Mouse (Mus musculus) lung, postnatal 0 days (tissue): Measurements from ENCODE around the gene Clec12b. TPM values are rescaled to one million over a fixed set of nuclear protein-coding genes. Genes with fewer than 3 reads are reported as not detected.

Experiments
- ATAC-seq: fragments of 200-750 bp; cut with Nextera tagmentation; 2 replicates; pipeline ENCODE4 v1.8.0; 2017; ENCODE audit warnings: moderate library complexity
- DNase-seq: peaks from one replicate; pipeline ENCODE4 v3.0.0-alpha.2; 2016; ENCODE audit warnings: low spot score
- H3K27ac ChIP-seq: fragments of 300-500 bp; sonication (generic); 2 replicates; pipeline ENCODE4 v1.5.1; 2014; ENCODE audit warnings: antibody characterized with exemption, mild to moderate bottlenecking, low read length, mixed read lengths
- H3K27me3 ChIP-seq: fragments of 300-500 bp; sonication (generic); replicated peaks from 2 replicates; pipeline ENCODE4 v1.6.1; 2014; ENCODE audit warnings: low read length, mixed read lengths; ENCODE audit not compliant: insufficient read depth
- H3K36me3 ChIP-seq: fragments of 300-500 bp; sonication (generic); 2 replicates; pipeline ENCODE4 v1.6.1; 2014; ENCODE audit warnings: low read length, mixed read lengths; ENCODE audit not compliant: insufficient read depth
- H3K4me1 ChIP-seq: fragments of 300-500 bp; sonication (generic); 2 replicates; pipeline ENCODE4 v1.6.1; 2014; ENCODE audit warnings: antibody characterized with exemption, low read depth, low read length, mixed read lengths; ENCODE audit not compliant: insufficient read depth
- H3K4me2 ChIP-seq: fragments of 300-500 bp; sonication (generic); replicated peaks from 2 replicates; pipeline ENCODE4 v1.6.1; 2014; ENCODE audit warnings: low read depth, mild to moderate bottlenecking, low read length, moderate library complexity, mixed read lengths
- H3K4me3 ChIP-seq: fragments of 300-500 bp; sonication (generic); 2 replicates; pipeline ENCODE4 v1.5.1; 2014; ENCODE audit warnings: low read depth, low read length
- H3K9ac ChIP-seq: fragments of 300-500 bp; sonication (generic); replicated peaks from 2 replicates; pipeline ENCODE4 v1.6.1; 2014; ENCODE audit warnings: low read depth, mild to moderate bottlenecking
- H3K9me3 ChIP-seq: fragments of 300-500 bp; sonication (generic); 2 replicates; pipeline ENCODE4 v1.6.1; 2016; ENCODE audit warnings: low read length, mixed read lengths
- CTCF ChIP-seq: IDR thresholded peaks from 2 replicates; pipeline ENCODE4 v1.5.1; 2016; ENCODE audit warnings: antibody characterized with exemption, mild to moderate bottlenecking
- EP300 ChIP-seq: IDR thresholded peaks from 2 replicates; pipeline ENCODE4 v1.6.1; 2016; ENCODE audit warnings: antibody characterized with exemption, mild to moderate bottlenecking, control low read depth
- WGBS: fragments of 180-500 bp; shearing (Covaris S2); extraction: QIAGEN DNeasy Blood & Tissue Kit; methylation state at CpG from one replicate; pipeline ENCODE4 v1.1.7; 2014; 5-methylcytosine and 5-hydroxymethylcytosine counted together
- polyA plus RNA-seq: library from polyadenylated mRNA; unstranded; fragments of >200 nt; fragmentation: Nextera tagmentation; extraction: Ambion mirVana; gene quantifications from 2 replicates; pipeline ENCODE4 v1.2.1, GENCODE M21; 2015

Clec12b gene
- polyA plus RNA-seq, 1 experiment from 2014 or later, result 1.2 TPM

DNA sequence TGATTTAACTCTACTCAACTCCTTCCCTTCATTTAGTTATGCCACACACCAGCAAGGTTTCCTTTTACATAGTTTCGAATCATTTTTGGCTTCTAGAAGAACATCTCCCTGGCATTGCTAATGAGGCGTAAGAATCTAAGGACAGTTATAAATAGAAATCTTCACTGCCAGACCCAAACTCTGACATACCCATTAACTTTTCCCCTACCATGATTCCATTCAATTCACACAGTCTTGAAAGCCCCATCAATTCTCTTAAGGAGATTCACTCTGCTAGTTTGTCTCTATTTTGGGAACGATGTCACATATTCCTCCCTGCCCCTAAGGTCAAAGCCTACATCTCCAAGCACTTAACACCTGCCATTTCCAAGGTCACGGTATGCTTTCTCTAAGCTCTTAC, 674 bp downstream of the Clec12b start:
- Histone ChIP-seq H3K4me2 (no peak overlapping the region), H3K4me1 (no peaks in the 10 kb centered on the region), H3K27ac (no peak overlapping the region), H3K9me3 (no peaks in the 10 kb centered on the region), H3K36me3 (no peaks in the 10 kb centered on the region), H3K4me3 (no peak overlapping the region), H3K27me3 (no peaks in the 10 kb centered on the region), H3K9ac (no peak overlapping the region)
- no peak for ATAC-seq
- WGBS, result 85% methylated on average over 4 of the region's 4 CpGs
- TF ChIP-seq CTCF (no peak), EP300 (no peak)
- DNase-seq, result no peak

DNA sequence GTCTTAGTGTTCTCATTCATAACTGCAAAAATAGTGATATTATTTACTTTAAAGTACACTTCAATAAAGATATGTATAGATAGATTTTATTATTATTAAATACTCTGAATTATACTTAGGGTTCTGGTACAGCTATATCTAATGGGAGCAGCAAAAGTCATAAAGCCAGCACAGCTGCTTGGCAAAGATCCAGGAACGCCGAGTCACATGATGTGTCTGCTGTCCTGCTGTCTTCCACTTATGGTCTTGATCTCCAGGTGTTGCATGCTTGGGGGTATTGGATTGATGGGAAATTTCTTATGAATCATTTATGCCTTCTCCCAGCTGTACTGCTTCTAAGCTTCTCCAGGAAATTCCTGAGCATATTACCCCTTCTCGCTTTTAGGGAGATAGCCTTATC, 2.2 kb downstream of the Clec12b start:
- no peak for DNase-seq
- TF ChIP-seq EP300 (no peak), CTCF (no peak)
- Histone ChIP-seq H3K9me3 (no peaks in the 10 kb centered on the region), H3K9ac (no peak overlapping the region), H3K36me3 (no peaks in the 10 kb centered on the region), H3K4me2 (no peak overlapping the region), H3K27me3 (no peaks in the 10 kb centered on the region), H3K4me3 (no peak overlapping the region), H3K27ac (no peak overlapping the region), H3K4me1 (no peaks in the 10 kb centered on the region)
- 56% methylated on average over 3 of the region's 3 CpGs for WGBS
- ATAC-seq, result no peak

DNA sequence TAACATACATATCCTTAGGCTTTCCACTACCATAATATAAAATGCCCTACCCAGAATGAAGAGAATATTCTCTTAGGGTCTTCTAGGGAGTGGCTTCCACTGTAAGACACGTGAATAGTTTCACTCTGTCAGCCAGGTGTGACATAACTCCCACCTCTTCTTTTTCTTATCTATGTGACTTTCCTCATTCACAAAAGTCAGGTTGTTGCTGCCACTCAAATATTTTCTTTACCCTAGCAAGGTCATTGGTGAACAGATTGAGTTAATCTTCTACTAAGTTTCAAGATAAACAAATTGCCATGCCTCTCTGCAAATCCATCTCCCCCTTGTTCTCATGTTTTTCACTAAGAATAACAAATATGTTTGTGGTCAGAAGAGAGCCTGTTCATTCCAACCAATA, 3.9 kb downstream of the Clec12b start:
- ATAC-seq, result no peak
- Histone ChIP-seq H3K9me3 (no peaks in the 10 kb centered on the region), H3K9ac (no peak overlapping the region), H3K4me2 (no peak overlapping the region), H3K27me3 (no peaks in the 10 kb centered on the region), H3K27ac (no peak overlapping the region), H3K36me3 (no peaks in the 10 kb centered on the region), H3K4me1 (no peaks in the 10 kb centered on the region), H3K4me3 (no peak overlapping the region)
- TF ChIP-seq CTCF (no peak), EP300 (no peak)
- 30% methylated on average over 1 of the region's 1 CpGs for WGBS
- DNase-seq, result no peak

DNA sequence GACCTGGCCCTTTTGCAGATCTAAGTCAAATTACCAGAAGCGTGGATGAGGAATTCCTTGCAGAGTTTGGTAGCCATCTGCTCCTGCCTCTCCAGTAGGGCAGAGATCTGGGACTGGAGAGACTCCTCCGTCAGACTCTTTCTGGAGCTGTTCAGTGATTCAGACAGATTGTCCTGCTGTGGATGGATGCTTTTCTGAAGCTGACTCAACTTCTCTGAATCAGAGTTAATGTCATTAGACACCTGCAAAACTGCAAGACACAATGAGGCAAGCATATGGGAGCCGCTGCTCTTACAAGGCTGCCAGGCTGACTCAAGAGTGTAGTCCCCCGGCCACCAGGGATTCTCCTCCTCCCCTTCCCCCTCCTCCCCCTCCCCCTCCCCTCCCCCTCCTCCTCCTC, 5.2 kb downstream of the Clec12b start:
- Histone ChIP-seq H3K27ac (no peak overlapping the region), H3K36me3 (no peaks in the 10 kb centered on the region), H3K4me3 (no peak overlapping the region), H3K4me2 (no peak overlapping the region), H3K27me3 (no peaks in the 10 kb centered on the region), H3K9ac (no peak overlapping the region), H3K9me3 (no peaks in the 10 kb centered on the region), H3K4me1 (no peaks in the 10 kb centered on the region)
- DNase-seq (no peak), ATAC-seq (no peak)
- TF ChIP-seq EP300, result no peak
- TF ChIP-seq CTCF, result no peak
- 74% methylated on average over 4 of the region's 4 CpGs for WGBS

DNA sequence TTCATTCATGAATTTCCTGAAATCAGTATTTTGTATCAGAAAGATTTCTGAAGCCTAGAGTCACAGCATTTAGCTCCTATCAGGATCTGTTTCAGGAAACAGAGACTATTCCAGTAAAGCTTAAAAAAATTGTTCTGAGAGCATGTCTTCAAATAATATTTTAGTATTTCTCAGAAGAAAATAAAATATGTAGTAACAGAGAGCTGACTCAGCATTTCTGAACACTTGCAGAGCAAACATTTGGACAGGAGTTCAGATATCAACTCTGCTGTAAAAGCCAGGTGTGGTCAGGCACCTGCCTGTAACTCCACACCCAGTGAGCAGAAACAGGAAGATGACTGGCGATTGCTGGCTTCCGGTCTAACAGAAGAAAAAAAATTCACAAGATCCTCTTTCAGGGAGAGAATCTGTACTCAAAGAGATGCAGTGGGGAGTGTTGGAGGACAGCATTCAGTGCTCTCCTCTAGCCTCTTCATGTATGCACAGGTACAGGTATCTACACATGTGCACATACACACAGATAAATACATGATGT, 10.7 kb downstream of the Clec12b start:
- Histone ChIP-seq H3K27ac (no peak overlapping the region), H3K36me3 (no peaks in the 10 kb centered on the region), H3K9me3 (no peaks in the 10 kb centered on the region), H3K4me1 (no peaks in the 10 kb centered on the region), H3K4me2 (no peak overlapping the region), H3K9ac (no peak overlapping the region), H3K27me3 (no peaks in the 10 kb centered on the region), H3K4me3 (no peak overlapping the region)
- DNase-seq, result no peak
- no peak for ATAC-seq
- WGBS, result 61% methylated on average over 2 of the region's 2 CpGs
- TF ChIP-seq EP300 (no peak), CTCF (no peak)

DNA sequence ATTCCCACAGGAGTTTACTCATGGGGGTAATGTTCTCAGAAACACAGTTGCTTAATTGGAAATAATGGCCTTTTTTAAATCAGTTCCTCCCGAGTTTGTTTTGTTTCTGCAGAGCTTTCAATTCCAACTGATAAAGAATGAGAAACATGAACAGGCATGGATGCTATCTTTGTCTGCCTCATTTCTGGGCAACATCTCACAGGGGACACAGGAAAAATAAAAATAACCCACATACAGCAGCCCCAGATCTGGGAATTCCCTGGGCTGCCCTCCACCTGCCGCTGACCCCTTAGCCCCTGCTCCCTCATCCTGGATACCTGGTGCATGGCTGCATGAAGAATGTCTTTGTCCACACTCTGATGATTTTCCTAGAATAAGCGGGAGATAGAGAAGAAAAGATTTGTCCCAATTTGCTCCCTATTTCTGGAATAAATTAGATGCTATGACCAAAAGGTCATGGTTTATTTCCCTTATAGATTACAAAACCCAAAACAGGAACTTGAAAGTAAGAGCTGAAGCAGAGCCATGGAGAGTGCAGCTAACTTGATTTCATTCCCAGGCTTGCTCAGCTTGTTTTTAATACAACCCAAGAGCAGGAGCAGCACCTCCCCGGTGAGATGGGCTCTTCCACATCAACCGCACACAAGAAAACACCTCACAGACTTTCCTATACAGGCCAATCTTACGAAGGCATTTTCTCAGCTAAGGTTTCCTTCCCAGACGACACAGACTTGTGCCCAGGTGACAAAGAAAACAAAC, 16.1 kb downstream of the Clec12b start:
- no peak overlapping the region for H3K27ac ChIP-seq
- no peaks in the 10 kb centered on the region for H3K36me3 ChIP-seq
- 57% methylated on average over 7 of the region's 7 CpGs for WGBS
- DNase-seq (no peak), ATAC-seq (no peak)
- no peaks in the 10 kb centered on the region for H3K9me3 ChIP-seq
- H3K4me3 ChIP-seq, result no peak overlapping the region
- H3K9ac ChIP-seq, result no peak overlapping the region
- no peak overlapping the region for H3K4me2 ChIP-seq
- H3K4me1 ChIP-seq, result no peaks in the 10 kb centered on the region
- H3K27me3 ChIP-seq, result no peaks in the 10 kb centered on the region
- TF ChIP-seq EP300 (no peak), CTCF (no peak)
